Mouse (Mus musculus) left cerebral cortex, adult 2 months (tissue): ENCODE measurements around the gene Cfap77. TPM values are rescaled to one million over a fixed set of nuclear protein-coding genes. Genes with fewer than 3 reads are reported as not detected.

Source experiments
- DNase-seq, 2 experiments: peaks; one replicate each; pipeline ENCODE4 v3.0.0; 2021 to 2022; ENCODE audit warnings: low spot score in 2 of 2, mixed read lengths in 1 of 2; ENCODE audit errors: extremely low spot score in 1 of 2
- H3K27ac ChIP-seq: fragments of 200-600 bp; 2 replicates; pipeline ENCODE4 v1.8.1; 2022
- H3K4me3 ChIP-seq: fragments of 200-600 bp; 2 replicates; pipeline ENCODE4 v1.8.1; 2022
- CTCF ChIP-seq: fragments of 200-600 bp; IDR thresholded peaks from 2 replicates; pipeline ENCODE4 v1.8.1; 2022; ENCODE audit warnings: antibody characterized with exemption, mild to moderate bottlenecking, moderate library complexity
- intact Hi-C: fragments of 180-260 bp; cut with DNase I; formaldehyde crosslinking; loops from one replicate; pipeline ENCODE4 v1.15.1; 2025
- total RNA-seq, 2 experiments: library from RNA; stranded (reverse); gene quantifications; 2 replicates each; pipeline ENCODE4 v1.2.3; 2021

Gene Cfap77
- total RNA-seq, 2 experiments from 2014 or later = 0.47 TPM; not detected in 1

- H3K4me3 ChIP-seq = no peak overlapping the region
- H3K27ac ChIP-seq = no peak overlapping the region
- intact Hi-C loops = no loop called here
- no peak for DNase-seq
- no peak for TF ChIP-seq CTCF
These were observed 13.4 kb downstream of the Cfap77 start for GRCm38 (mm10) chr2:29041477-29041768.

- Histone ChIP-seq H3K27ac (no peak overlapping the region), H3K4me3 (no peak overlapping the region)
- intact Hi-C loops = no loop called here
- no peak for DNase-seq
- no peak for TF ChIP-seq CTCF
These were observed 14.0 kb downstream of the Cfap77 start for GRCm38 (mm10) chr2:29040594-29041476.

GRCm38 (mm10) chr2:29039741-29040140, 15.1 kb downstream of the Cfap77 start:
- intact Hi-C loops = no loop called here
- TF ChIP-seq CTCF = no peak
- DNase-seq = no peak
- no peak overlapping the region for H3K27ac ChIP-seq
- no peak overlapping the region for H3K4me3 ChIP-seq

GRCm38 (mm10) chr2:29035698-29036097, 19.2 kb downstream of the Cfap77 start:
- H3K4me3 ChIP-seq = no peak overlapping the region
- H3K27ac ChIP-seq = no peak overlapping the region
- TF ChIP-seq CTCF = no peak
- DNase-seq = no peak
- intact Hi-C loops = no loop called here

GRCm38 (mm10) chr2:29034542-29035475, 20.1 kb downstream of the Cfap77 start:
- intact Hi-C loops = no loop called here
- Histone ChIP-seq H3K27ac (no peak overlapping the region), H3K4me3 (no peak overlapping the region)
- no peak for TF ChIP-seq CTCF
- no peak for DNase-seq

- TF ChIP-seq CTCF = no peak
These were observed 22.9 kb downstream of the Cfap77 start for GRCm38 (mm10) chr2:29031951-29032350.

GRCm38 (mm10) chr2:29030048-29030734, 24.7 kb downstream of the Cfap77 start:
- no peak for TF ChIP-seq CTCF
- intact Hi-C loops = no loop called here

More at GRCm38 (mm10) chr2:29031951-29032350, 22.9 kb downstream of the Cfap77 start:
- Histone ChIP-seq H3K27ac (no peak overlapping the region), H3K4me3 (no peak overlapping the region)
- DNase-seq = no peak
- intact Hi-C loops = no loop called here

GRCm38 (mm10) chr2:29025284-29025683, 29.6 kb downstream of the Cfap77 start:
- intact Hi-C loops = no loop called here
- TF ChIP-seq CTCF = no peak
- no peak overlapping the region for H3K27ac ChIP-seq
- H3K4me3 ChIP-seq = no peak overlapping the region
- DNase-seq = peak; percentile 21 to 47

More at GRCm38 (mm10) chr2:29030048-29030734, 24.7 kb downstream of the Cfap77 start:
- Histone ChIP-seq H3K27ac (no peak overlapping the region), H3K4me3 (no peak overlapping the region)
- DNase-seq = no peak

- no peak overlapping the region for H3K27ac ChIP-seq
- intact Hi-C loops = no loop called here
- TF ChIP-seq CTCF = no peak
These were observed 31.9 kb downstream of the Cfap77 start for GRCm38 (mm10) chr2:29023001-29023400.

GRCm38 (mm10) chr2:29021025-29021424, 33.8 kb downstream of the Cfap77 start:
- no peak for TF ChIP-seq CTCF

More at GRCm38 (mm10) chr2:29023001-29023400, 31.9 kb downstream of the Cfap77 start:
- no peak overlapping the region for H3K4me3 ChIP-seq
- no peak for DNase-seq

GRCm38 (mm10) chr2:29018680-29019079, 36.2 kb downstream of the Cfap77 start:
- H3K4me3 ChIP-seq = no peak overlapping the region
- no peak for TF ChIP-seq CTCF
- no peak for DNase-seq
- intact Hi-C loops = no loop called here
- no peak overlapping the region for H3K27ac ChIP-seq

More at GRCm38 (mm10) chr2:29021025-29021424, 33.8 kb downstream of the Cfap77 start:
- H3K4me3 ChIP-seq = no peak overlapping the region
- H3K27ac ChIP-seq = no peak overlapping the region
- no peak for DNase-seq
- intact Hi-C loops = no loop called here
